Mouse (Mus musculus): ENCODE measurements around the gene Adat3.

The Adat3 gene

GRCm38 (mm10) chr10:80611024-80611423, 8.3 kb downstream of the Adat3 start:
- Histone ChIP-seq H3K27me3 (ENCODE audit: insufficient read depth, low read length) (no peaks in the 10 kb centered on the region), H3K4me3 (replicated peaks; ENCODE audit: low read length) (no peak overlapping the region), H3K9me3 (ENCODE audit: low read length) (no peaks in the 10 kb centered on the region), H3K36me3 (ENCODE audit: insufficient read depth, low read length) (peaks cover 96% of the 10 kb centered on the region), H3K4me1 (replicated peaks; ENCODE audit: low read depth, low read length) (peaks cover 76% of the 10 kb centered on the region)
- TF ChIP-seq NANOG (IDR thresholded peaks at IDR 0.05; ENCODE audit: borderline replicate concordance, low read length) = no peak
- no peak for TF ChIP-seq POU5F1 (IDR thresholded peaks at IDR 0.05; ENCODE audit: borderline replicate concordance, low read length)
- peak; percentile 94 for TF ChIP-seq CTCF (conservative IDR thresholded peaks at IDR 0.05; ENCODE audit: low read length)

- peaks cover 68% of the 10 kb centered on the region for H3K4me1 ChIP-seq (replicated peaks; ENCODE audit: low read depth, low read length)
- H3K9me3 ChIP-seq (ENCODE audit: low read length) = no peaks in the 10 kb centered on the region
- TF ChIP-seq CTCF (conservative IDR thresholded peaks at IDR 0.05; ENCODE audit: low read length) = no peak
- TF ChIP-seq NANOG (IDR thresholded peaks at IDR 0.05; ENCODE audit: borderline replicate concordance, low read length) = no peak
- TF ChIP-seq POU5F1 (IDR thresholded peaks at IDR 0.05; ENCODE audit: borderline replicate concordance, low read length) = no peak
- H3K36me3 ChIP-seq (ENCODE audit: insufficient read depth, low read length) = peaks cover 97% of the 10 kb centered on the region
- H3K4me3 ChIP-seq (replicated peaks; ENCODE audit: low read length) = no peak overlapping the region
- no peaks in the 10 kb centered on the region for H3K27me3 ChIP-seq (ENCODE audit: insufficient read depth, low read length)
These were observed 9.2 kb downstream of the Adat3 start for GRCm38 (mm10) chr10:80611905-80612304.

GRCm38 (mm10) chr10:80613821-80614220, 11.1 kb downstream of the Adat3 start:
- no peaks in the 10 kb centered on the region for H3K27me3 ChIP-seq (ENCODE audit: insufficient read depth, low read length)
- TF ChIP-seq NANOG (IDR thresholded peaks at IDR 0.05; ENCODE audit: borderline replicate concordance, low read length) = no peak
- peak; percentile 19; the same call in 1 of the 2 replicates for TF ChIP-seq CTCF (conservative IDR thresholded peaks at IDR 0.05; ENCODE audit: low read length)
- TF ChIP-seq POU5F1 (IDR thresholded peaks at IDR 0.05; ENCODE audit: borderline replicate concordance, low read length) = no peak
- H3K9me3 ChIP-seq (ENCODE audit: low read length) = no peaks in the 10 kb centered on the region
- H3K36me3 ChIP-seq (ENCODE audit: insufficient read depth, low read length) = peaks cover 82% of the 10 kb centered on the region
- H3K4me3 ChIP-seq (replicated peaks; ENCODE audit: low read length) = no peak overlapping the region
- H3K4me1 ChIP-seq (replicated peaks; ENCODE audit: low read depth, low read length) = peaks cover 61% of the 10 kb centered on the region

- TF ChIP-seq NANOG (IDR thresholded peaks at IDR 0.05; ENCODE audit: borderline replicate concordance, low read length) (no peak), CTCF (conservative IDR thresholded peaks at IDR 0.05; ENCODE audit: low read length) (no peak), POU5F1 (IDR thresholded peaks at IDR 0.05; ENCODE audit: borderline replicate concordance, low read length) (no peak)
- Histone ChIP-seq H3K4me1 (replicated peaks; ENCODE audit: low read depth, low read length) (peaks cover 57% of the 10 kb centered on the region), H3K9me3 (ENCODE audit: low read length) (no peaks in the 10 kb centered on the region), H3K4me3 (replicated peaks; ENCODE audit: low read length) (no peak overlapping the region), H3K27me3 (ENCODE audit: insufficient read depth, low read length) (no peaks in the 10 kb centered on the region), H3K36me3 (ENCODE audit: insufficient read depth, low read length) (peaks cover 76% of the 10 kb centered on the region)
These were observed 11.7 kb downstream of the Adat3 start for GRCm38 (mm10) chr10:80614351-80614750.

- Histone ChIP-seq H3K36me3 (ENCODE audit: insufficient read depth, low read length) (peaks cover 38% of the 10 kb centered on the region), H3K4me1 (replicated peaks; ENCODE audit: low read depth, low read length) (peaks cover 57% of the 10 kb centered on the region), H3K27me3 (ENCODE audit: insufficient read depth, low read length) (no peaks in the 10 kb centered on the region), H3K9me3 (ENCODE audit: low read length) (no peaks in the 10 kb centered on the region), H3K4me3 (replicated peaks; ENCODE audit: low read length) (no peak overlapping the region)
- no peak for TF ChIP-seq POU5F1 (IDR thresholded peaks at IDR 0.05; ENCODE audit: borderline replicate concordance, low read length)
- TF ChIP-seq NANOG (IDR thresholded peaks at IDR 0.05; ENCODE audit: borderline replicate concordance, low read length) = no peak
- no peak for TF ChIP-seq CTCF (conservative IDR thresholded peaks at IDR 0.05; ENCODE audit: low read length)
These were observed 15.5 kb downstream of the Adat3 start for GRCm38 (mm10) chr10:80618181-80618580.

- H3K4me1 ChIP-seq (replicated peaks; ENCODE audit: low read depth, low read length) = peaks cover 57% of the 10 kb centered on the region
- H3K36me3 ChIP-seq (ENCODE audit: insufficient read depth, low read length) = peaks cover 32% of the 10 kb centered on the region
- peak overlapping the region; percentile 95 for H3K4me3 ChIP-seq (replicated peaks; ENCODE audit: low read length)
- H3K27me3 ChIP-seq (ENCODE audit: insufficient read depth, low read length) = no peaks in the 10 kb centered on the region
- TF ChIP-seq NANOG (IDR thresholded peaks at IDR 0.05; ENCODE audit: borderline replicate concordance, low read length) = no peak
- no peak for TF ChIP-seq POU5F1 (IDR thresholded peaks at IDR 0.05; ENCODE audit: borderline replicate concordance, low read length)
- TF ChIP-seq CTCF (conservative IDR thresholded peaks at IDR 0.05; ENCODE audit: low read length) = no peak
- no peaks in the 10 kb centered on the region for H3K9me3 ChIP-seq (ENCODE audit: low read length)
These were observed 17.0 kb downstream of the Adat3 start for GRCm38 (mm10) chr10:80619465-80620244.

GRCm38 (mm10) chr10:80620365-80620764, 17.7 kb downstream of the Adat3 start:
- no peak for TF ChIP-seq CTCF (conservative IDR thresholded peaks at IDR 0.05; ENCODE audit: low read length)
- no peak for TF ChIP-seq NANOG (IDR thresholded peaks at IDR 0.05; ENCODE audit: borderline replicate concordance, low read length)
- no peak for TF ChIP-seq POU5F1 (IDR thresholded peaks at IDR 0.05; ENCODE audit: borderline replicate concordance, low read length)
- Histone ChIP-seq H3K27me3 (ENCODE audit: insufficient read depth, low read length) (no peaks in the 10 kb centered on the region), H3K4me3 (replicated peaks; ENCODE audit: low read length) (peak overlapping the region; percentile 95), H3K36me3 (ENCODE audit: insufficient read depth, low read length) (peaks cover 32% of the 10 kb centered on the region), H3K9me3 (ENCODE audit: low read length) (no peaks in the 10 kb centered on the region), H3K4me1 (replicated peaks; ENCODE audit: low read depth, low read length) (peaks cover 63% of the 10 kb centered on the region)

- peaks cover 32% of the 10 kb centered on the region for H3K36me3 ChIP-seq (ENCODE audit: insufficient read depth, low read length)
- no peak for TF ChIP-seq NANOG (IDR thresholded peaks at IDR 0.05; ENCODE audit: borderline replicate concordance, low read length)
- TF ChIP-seq CTCF (conservative IDR thresholded peaks at IDR 0.05; ENCODE audit: low read length) = no peak
- TF ChIP-seq POU5F1 (IDR thresholded peaks at IDR 0.05; ENCODE audit: borderline replicate concordance, low read length) = no peak
- no peaks in the 10 kb centered on the region for H3K27me3 ChIP-seq (ENCODE audit: insufficient read depth, low read length)
- H3K4me3 ChIP-seq (replicated peaks; ENCODE audit: low read length) = peak overlapping the region; percentile 95
- H3K4me1 ChIP-seq (replicated peaks; ENCODE audit: low read depth, low read length) = peaks cover 66% of the 10 kb centered on the region
- no peaks in the 10 kb centered on the region for H3K9me3 ChIP-seq (ENCODE audit: low read length)
These were observed 18.4 kb downstream of the Adat3 start for GRCm38 (mm10) chr10:80620796-80621689.

All from E14TG2a.4 (cell line).